Comparison of ENCODE assay signal across 9 mouse cellular contexts in the genomic region with DNA sequence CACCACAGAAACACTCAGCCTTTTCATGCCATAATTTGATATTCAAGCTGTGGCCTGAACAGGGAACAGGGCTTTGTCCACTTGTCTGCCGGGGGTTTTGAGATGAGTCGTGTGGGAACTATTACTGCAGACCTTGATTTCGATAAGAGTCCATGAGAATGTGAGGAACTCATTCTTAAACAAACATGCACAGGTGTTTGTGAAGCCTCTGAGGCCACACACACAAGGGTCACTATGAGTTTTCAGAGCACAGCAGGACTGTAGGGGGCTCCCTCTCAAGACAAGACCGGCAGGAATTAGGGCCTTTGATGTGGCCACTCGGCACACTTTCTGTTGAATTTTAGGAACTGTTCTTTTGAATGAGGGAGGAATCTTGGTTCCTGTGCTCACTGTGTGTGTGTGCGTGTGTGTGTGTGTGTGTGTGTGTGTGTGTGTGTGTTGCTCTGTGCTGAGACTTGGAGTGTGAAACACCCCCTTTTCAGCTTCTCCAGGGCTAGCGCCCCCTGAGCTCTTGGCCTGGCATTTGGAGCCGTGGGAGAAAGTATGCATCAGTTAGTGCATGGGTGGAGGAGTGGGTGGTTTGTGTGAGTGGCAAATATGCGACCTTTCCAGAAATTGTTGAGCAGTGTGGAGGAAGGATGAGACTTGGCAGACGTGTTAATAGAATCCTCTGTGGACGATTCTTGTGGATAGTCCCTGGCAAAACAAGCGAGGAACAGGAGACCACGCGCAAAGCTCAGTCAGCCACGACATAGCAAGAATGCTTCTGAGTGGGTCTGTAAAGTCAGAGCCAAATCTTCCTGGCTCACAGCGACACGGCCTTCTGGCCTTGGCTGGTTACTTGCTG. TPM values are rescaled to one million over a fixed set of nuclear protein-coding genes. Genes with fewer than 3 reads are reported as not detected.
A peak's percentile ranks its signal among the peaks of the same experiment; 100 is the strongest.
DNase-seq lines count a peak whose midpoint lies in the region; ATAC-seq and TF ChIP-seq lines count a peak whose summit lies in the region.
"Had no signal": no experiment of that assay in that cellular context is flagged by ENCODE, and none has a peak within 500 bp of the region (broad histone marks: within the 10 kb centered on the region; RNA-seq: fewer than 3 reads in every experiment).

No protein-coding gene starts in this region.

- 0 out of 2 replicates have a peak overlapping the region, but pooled peaks have one; percentile 22 for H3K9ac ChIP-seq in liver, embryonic 11.5 days (ENCODE audit: low read depth, low read length)
- H3K9ac ChIP-seq in intestine, postnatal 0 days (ENCODE audit: low read depth, low read length) = no peak overlapping the region
- H3K9ac ChIP-seq in forebrain, postnatal 0 days = no peak overlapping the region
- H3K9ac ChIP-seq: limb, embryonic 12.5 days had no signal

- no peaks in the 10 kb centered on the region for H3K9me3 ChIP-seq in liver, embryonic 11.5 days (ENCODE audit: control insufficient read depth, low read length)
- H3K9me3 ChIP-seq in intestine, postnatal 0 days (ENCODE audit: control insufficient read depth) = no peaks in the 10 kb centered on the region
- H3K9me3 ChIP-seq in forebrain, postnatal 0 days (ENCODE audit: low read length) = no peaks in the 10 kb centered on the region

- 81% methylated on average over 17 of the region's 17 CpGs for WGBS in liver, embryonic 11.5 days
- WGBS in intestine, postnatal 0 days = 64% methylated on average over 17 of the region's 17 CpGs
- 64% methylated on average over 17 of the region's 17 CpGs for WGBS in forebrain, postnatal 0 days

- ATAC-seq in liver, embryonic 11.5 days (replicated peaks; ENCODE audit: low FRiP score) = no peak
- ATAC-seq in intestine, postnatal 0 days = no peak
- ATAC-seq in forebrain, postnatal 0 days = no peak
- ATAC-seq in inflammation-experienced regulatory T-cells, adult 6 months = no peak

- TF ChIP-seq POLR2A in myocyte (IDR thresholded peaks at IDR 0.05; ENCODE audit: insufficient read length, low read depth) = no peak

- H3K36me3 ChIP-seq in liver, embryonic 11.5 days (ENCODE audit: control insufficient read depth, insufficient read depth, low read length) = peaks cover 29% of the 10 kb centered on the region
- H3K36me3 ChIP-seq in intestine, postnatal 0 days (ENCODE audit: control insufficient read depth, insufficient read depth) = no peaks in the 10 kb centered on the region
- peaks cover 31% of the 10 kb centered on the region for H3K36me3 ChIP-seq in myocyte (ENCODE audit: control insufficient read depth, insufficient read depth)
- H3K36me3 ChIP-seq in forebrain, postnatal 0 days (ENCODE audit: insufficient read depth) = no peaks in the 10 kb centered on the region; the same call in 1 of the 2 replicates

- H3K79me2 ChIP-seq in myocyte (ENCODE audit: control insufficient read depth, insufficient read depth) = peaks cover 97% of the 10 kb centered on the region

- TF ChIP-seq CTCF in intestine, postnatal 0 days (IDR thresholded peaks at IDR 0.05; ENCODE audit: low read depth) = 0 out of 2 replicates have a peak, but pooled peaks have one; percentile 27
- no peak; the same call in 1 of the 2 replicates for TF ChIP-seq CTCF in forebrain, postnatal 0 days (IDR thresholded peaks at IDR 0.05; ENCODE audit: low read depth)

- DNase-seq in adrenal gland, postnatal 14 days = peak; percentile 34
- no peak for DNase-seq in adrenal gland, adult 18-20 months (ENCODE audit: low spot score in 2 of 2)
- no peak for DNase-seq in liver, embryonic 11.5 days (ENCODE audit: low spot score)
- DNase-seq in liver = no peak
- DNase-seq in forebrain, postnatal 0 days = no peak

- H3K4me2 ChIP-seq in liver, embryonic 11.5 days = no peak overlapping the region
- no peak overlapping the region for H3K4me2 ChIP-seq in intestine, postnatal 0 days (replicated peaks; ENCODE audit: low read depth)
- peak overlapping the region; percentile 58 for H3K4me2 ChIP-seq in myocyte (ENCODE audit: low read depth)
- H3K4me2 ChIP-seq in forebrain, postnatal 0 days (ENCODE audit: low read depth) = no peak overlapping the region
- H3K4me2 ChIP-seq: limb, embryonic 12.5 days had no signal

- H3ac ChIP-seq in myocyte (ENCODE audit: control insufficient read depth, insufficient read length) = no peak overlapping the region

- no peak overlapping the region for H3K4me3 ChIP-seq in liver, embryonic 11.5 days (ENCODE audit: low read depth, low read length)
- H3K4me3 ChIP-seq in intestine, postnatal 0 days (ENCODE audit: low read depth, low read length) = no peak overlapping the region
- no peak overlapping the region for H3K4me3 ChIP-seq in myocyte
- H3K4me3 ChIP-seq in forebrain, postnatal 0 days (ENCODE audit: low read depth, low read length) = no peak overlapping the region
- H3K4me3 ChIP-seq: limb, embryonic 12.5 days had no signal

- no peaks in the 10 kb centered on the region for H3K27me3 ChIP-seq in liver, embryonic 11.5 days (replicated peaks; ENCODE audit: control insufficient read depth, insufficient read depth, low read length)
- no peaks in the 10 kb centered on the region for H3K27me3 ChIP-seq in intestine, postnatal 0 days (replicated peaks; ENCODE audit: control insufficient read depth, insufficient read depth, low read length)
- H3K27me3 ChIP-seq in myocyte (ENCODE audit: control insufficient read depth, insufficient read depth, insufficient read length) = no peaks in the 10 kb centered on the region
- H3K27me3 ChIP-seq in forebrain, postnatal 0 days (ENCODE audit: insufficient read depth, low read length) = no peaks in the 10 kb centered on the region
- H3K27me3 ChIP-seq: limb, embryonic 12.5 days had no signal

- H3K4me1 ChIP-seq in liver, embryonic 11.5 days (replicated peaks; ENCODE audit: control insufficient read depth, insufficient read depth, low read length) = peaks cover 32% of the 10 kb centered on the region
- peaks cover 12% of the 10 kb centered on the region for H3K4me1 ChIP-seq in intestine, postnatal 0 days (replicated peaks; ENCODE audit: control insufficient read depth, insufficient read depth, low read length)
- H3K4me1 ChIP-seq in forebrain, postnatal 0 days (ENCODE audit: insufficient read depth) = peaks cover 9% of the 10 kb centered on the region; the same call in 1 of the 2 replicates

- no peak overlapping the region for H3K27ac ChIP-seq in liver, embryonic 11.5 days (ENCODE audit: low read depth, low read length)
- H3K27ac ChIP-seq in intestine, postnatal 0 days (ENCODE audit: low read depth, low read length) = peak overlapping the region; percentile 15; the same call in 1 of the 2 replicates
- no peak overlapping the region for H3K27ac ChIP-seq in forebrain, postnatal 0 days (ENCODE audit: low read depth, low read length)
- H3K27ac ChIP-seq: limb, embryonic 12.5 days had no signal

TF ChIP-seq in myocyte, 11 proteins besides CTCF, POLR2A, EP300 and RAD21 (continues in another document):
- TF ChIP-seq USF1 (IDR thresholded peaks at IDR 0.05; ENCODE audit: low read depth) = no peak
- TF ChIP-seq MYOD1 (IDR thresholded peaks at IDR 0.05; ENCODE audit: control insufficient read depth in 1 of 3, insufficient read length in 2 of 3, low read depth in 2 of 3) = peak in 2 of 3 experiments; percentile 68 to 73
- TF ChIP-seq REST (IDR thresholded peaks at IDR 0.05; ENCODE audit: insufficient read depth, insufficient read length) = no peak
- TF ChIP-seq TCF12 (IDR thresholded peaks at IDR 0.05; ENCODE audit: insufficient read depth, poor library complexity, severe bottlenecking) = peak; percentile 12
- TF ChIP-seq E2F4 (IDR thresholded peaks at IDR 0.05; ENCODE audit: insufficient read depth) = no peak

RNA-seq across cellular contexts. Expression of a gene that starts 5.2 kb away (rescaled TPM):
- 14.6 and 23.0 TPM in 2 replicates for total RNA-seq in adrenal gland, postnatal 14 days (2021)
- total RNA-seq in adrenal gland, adult 18-20 months (2021) = 1 to 10 TPM; 9.3 to 9.4 TPM
- polyA plus RNA-seq in liver, embryonic 11.5 days (2014; fragmentation: Nextera tagmentation; extraction: Ambion mirVana) = 25.9 and 28.7 TPM in 2 replicates
- polyA plus RNA-seq in intestine, postnatal 0 days (2015; fragmentation: Nextera tagmentation; extraction: Ambion mirVana) = 12.6 and 13.6 TPM in 2 replicates
- polyA plus RNA-seq in myocyte (2012; fragmentation: generic; extraction: Trizol) = 33.3 TPM
- 48.8 and 52.1 TPM in 2 replicates for total RNA-seq in forebrain, postnatal 0 days (2014; rRNA removed)
- 21.6 and 25.7 TPM in 2 replicates for polyA plus RNA-seq in forebrain, postnatal 0 days (2015; fragmentation: Nextera tagmentation; extraction: Ambion mirVana)
- polyA plus RNA-seq in inflammation-experienced regulatory T-cells, adult 6 months (2017; shearing (Covaris generic)) = 10 to 100 TPM; 12.2 to 15.9 (median 12.3) TPM

RNA-seq across cellular contexts. Expression of a gene that starts 35.4 kb away (rescaled TPM):
- total RNA-seq in adrenal gland, postnatal 14 days (2021) = 6.6 and 7.6 TPM in 2 replicates
- total RNA-seq in adrenal gland, adult 18-20 months (2021) = 1 to 10 TPM; 8.2 to 8.7 TPM
- polyA plus RNA-seq in liver, embryonic 11.5 days (2014; fragmentation: Nextera tagmentation; extraction: Ambion mirVana) = 2.5 and 2.7 TPM in 2 replicates
- polyA plus RNA-seq in intestine, postnatal 0 days (2015; fragmentation: Nextera tagmentation; extraction: Ambion mirVana) = 12.2 and 13.1 TPM in 2 replicates
- polyA plus RNA-seq in myocyte (2012; fragmentation: generic; extraction: Trizol) = 9.7 TPM
- total RNA-seq in forebrain, postnatal 0 days (2014; rRNA removed) = 62.8 and 65.6 TPM in 2 replicates
- polyA plus RNA-seq in forebrain, postnatal 0 days (2015; fragmentation: Nextera tagmentation; extraction: Ambion mirVana) = 7.5 and 9.9 TPM in 2 replicates
- not detected for polyA plus RNA-seq in inflammation-experienced regulatory T-cells, adult 6 months (2017; shearing (Covaris generic))

RNA-seq across cellular contexts. Expression of a gene that starts 46.5 kb away (rescaled TPM):
- 594 and 691 TPM in 2 replicates for total RNA-seq in adrenal gland, postnatal 14 days (2021)
- total RNA-seq in adrenal gland, adult 18-20 months (2021) = 100 to 1,000 TPM; 584 to 618 TPM
- 1,449 and 1,469 TPM in 2 replicates for polyA plus RNA-seq in liver, embryonic 11.5 days (2014; fragmentation: Nextera tagmentation; extraction: Ambion mirVana)
- polyA plus RNA-seq in intestine, postnatal 0 days (2015; fragmentation: Nextera tagmentation; extraction: Ambion mirVana) = 436 and 450 TPM in 2 replicates
- 1,089 TPM for polyA plus RNA-seq in myocyte (2012; fragmentation: generic; extraction: Trizol)
- 804 and 1,069 TPM in 2 replicates for total RNA-seq in forebrain, postnatal 0 days (2014; rRNA removed)
- 578 and 651 TPM in 2 replicates for polyA plus RNA-seq in forebrain, postnatal 0 days (2015; fragmentation: Nextera tagmentation; extraction: Ambion mirVana)
- polyA plus RNA-seq in inflammation-experienced regulatory T-cells, adult 6 months (2017; shearing (Covaris generic)) = 1,000 to 10,000 TPM; 2,844 to 4,969 (median 3,861) TPM

RNA-seq across cellular contexts. Expression of a gene that starts 47.0 kb away (rescaled TPM):
- 28.5 and 29.8 TPM in 2 replicates for total RNA-seq in adrenal gland, postnatal 14 days (2021)
- 10 to 100 TPM; 25.7 to 59.9 TPM for total RNA-seq in adrenal gland, adult 18-20 months (2021)
- 32.2 and 38.6 TPM in 2 replicates for polyA plus RNA-seq in liver, embryonic 11.5 days (2014; fragmentation: Nextera tagmentation; extraction: Ambion mirVana)
- 6.8 and 10.4 TPM in 2 replicates for polyA plus RNA-seq in intestine, postnatal 0 days (2015; fragmentation: Nextera tagmentation; extraction: Ambion mirVana)
- 54.7 TPM for polyA plus RNA-seq in myocyte (2012; fragmentation: generic; extraction: Trizol)
- 113 and 127 TPM in 2 replicates for total RNA-seq in forebrain, postnatal 0 days (2014; rRNA removed)
- 58.6 and 69.0 TPM in 2 replicates for polyA plus RNA-seq in forebrain, postnatal 0 days (2015; fragmentation: Nextera tagmentation; extraction: Ambion mirVana)
- polyA plus RNA-seq in inflammation-experienced regulatory T-cells, adult 6 months (2017; shearing (Covaris generic)) = 1 to 10 TPM in 1 of 3 experiments, under 1 TPM in 1, not detected in 1; 0.77 to 1.7 TPM
